Mouse (Mus musculus) liver, embryonic 11.5 days (tissue): ENCODE results near the gene Rgp1. TPM values are rescaled to one million over a fixed set of nuclear protein-coding genes. Genes with fewer than 3 reads are reported as not detected.
A peak's percentile ranks its signal among the peaks of the same experiment; 100 is the strongest.

Experiments used
- ATAC-seq: fragments of 200-750 bp; cut with Nextera tagmentation; replicated peaks from 2 replicates; pipeline ENCODE4 v1.8.0; 2017; ENCODE audit warnings: moderate number of reproducible peaks, mild to moderate bottlenecking, moderate TSS enrichment, moderate library complexity; ENCODE audit not compliant: low FRiP score
- DNase-seq: peaks from one replicate; pipeline ENCODE4 v3.0.0-alpha.2; 2017; ENCODE audit warnings: low spot score
- H3K27ac ChIP-seq: fragments of 300-500 bp; sonication (generic); 2 replicates; pipeline ENCODE4 v1.5.1; 2014; ENCODE audit warnings: mild to moderate bottlenecking, low read depth, low read length, control low read depth
- H3K27me3 ChIP-seq: fragments of 300-500 bp; sonication (generic); replicated peaks from 2 replicates; pipeline ENCODE4 v1.6.1; 2014; ENCODE audit warnings: low read length, mixed read lengths; ENCODE audit not compliant: control insufficient read depth, insufficient read depth
- H3K36me3 ChIP-seq: fragments of 300-500 bp; sonication (generic); 2 replicates; pipeline ENCODE4 v1.6.1; 2014; ENCODE audit warnings: mild to moderate bottlenecking, low read length, moderate library complexity, mixed read lengths; ENCODE audit not compliant: control insufficient read depth, insufficient read depth
- H3K4me1 ChIP-seq: fragments of 300-500 bp; sonication (generic); replicated peaks from 2 replicates; pipeline ENCODE4 v1.6.1; 2014; ENCODE audit warnings: low read length, mixed read lengths; ENCODE audit not compliant: control insufficient read depth, insufficient read depth
- H3K4me2 ChIP-seq: fragments of 300-500 bp; sonication (generic); 2 replicates; pipeline ENCODE4 v1.6.1; 2014; ENCODE audit warnings: mild to moderate bottlenecking, control low read depth, moderate library complexity
- H3K4me3 ChIP-seq: fragments of 300-500 bp; sonication (generic); 2 replicates; pipeline ENCODE4 v1.5.1; 2014; ENCODE audit warnings: low read depth, low read length, control low read depth
- H3K9ac ChIP-seq: fragments of 300-500 bp; sonication (generic); 2 replicates; pipeline ENCODE4 v1.6.1; 2014; ENCODE audit warnings: low read depth, low read length, control low read depth
- H3K9me3 ChIP-seq: fragments of 300-500 bp; sonication (generic); 2 replicates; pipeline ENCODE4 v1.6.1; 2016; ENCODE audit warnings: low read length, inconsistent platforms, mixed read lengths; ENCODE audit not compliant: control insufficient read depth
- WGBS: fragments of 180-500 bp; shearing (Covaris S2); extraction: QIAGEN DNeasy Blood & Tissue Kit; methylation state at CpG from one replicate; pipeline ENCODE4 v1.1.7; 2014; 5-methylcytosine and 5-hydroxymethylcytosine counted together
- polyA plus RNA-seq: library from polyadenylated mRNA; unstranded; fragments of >200 nt; fragmentation: Nextera tagmentation; extraction: Ambion mirVana; gene quantifications from 2 replicates; pipeline ENCODE4 v1.2.1, GENCODE M21; 2014

Rgp1 gene
- polyA plus RNA-seq, 1 experiment from 2014 or later, result 22.9 TPM

DNA sequence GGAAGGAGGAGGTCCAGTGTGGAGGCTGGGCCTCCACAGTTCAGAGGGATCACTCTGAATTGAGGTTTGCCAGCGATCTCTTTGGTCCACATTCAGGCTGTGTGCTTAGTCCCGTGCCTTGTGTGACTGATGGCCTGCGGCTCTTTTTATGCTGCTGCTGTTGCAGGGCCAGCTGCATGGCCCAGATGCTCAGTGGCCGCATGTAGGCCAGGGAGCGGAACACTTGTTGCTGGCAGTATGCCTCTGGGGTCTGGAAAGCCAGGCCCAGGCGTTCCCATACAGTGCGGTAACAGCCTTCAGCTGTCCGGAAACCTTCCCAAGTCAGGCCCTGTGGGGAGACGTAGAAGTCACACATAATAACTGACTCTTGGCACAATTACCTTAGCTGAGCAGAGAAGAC, 11.4 kb upstream of the Rgp1 start:
- Histone ChIP-seq H3K4me1 (peaks cover 10% of the 10 kb centered on the region), H3K4me2 (no peak overlapping the region), H3K4me3 (no peak overlapping the region), H3K9me3 (no peaks in the 10 kb centered on the region), H3K9ac (no peak overlapping the region), H3K36me3 (peaks cover 53% of the 10 kb centered on the region), H3K27ac (no peak overlapping the region), H3K27me3 (no peaks in the 10 kb centered on the region)
- WGBS, result 93% methylated on average over 9 of the region's 9 CpGs
- DNase-seq (no peak), ATAC-seq (no peak)

GRCm38 (mm10) chr4:43571395-43572045, 7.0 kb upstream of the Rgp1 start:
- no peak for ATAC-seq
- H3K36me3 ChIP-seq, result peaks cover 43% of the 10 kb centered on the region
- H3K27ac ChIP-seq, result no peak overlapping the region
- no peak overlapping the region for H3K4me2 ChIP-seq
- H3K4me1 ChIP-seq, result peaks cover 2% of the 10 kb centered on the region
- no peak for DNase-seq
- no peaks in the 10 kb centered on the region for H3K27me3 ChIP-seq
- WGBS, result 78% methylated on average over 6 of the region's 6 CpGs
- no peak overlapping the region for H3K9ac ChIP-seq
- H3K4me3 ChIP-seq, result no peak overlapping the region
- no peaks in the 10 kb centered on the region for H3K9me3 ChIP-seq

GRCm38 (mm10) chr4:43573561-43573960, 5.0 kb upstream of the Rgp1 start:
- Histone ChIP-seq H3K9me3 (no peaks in the 10 kb centered on the region), H3K4me3 (no peak overlapping the region), H3K4me2 (no peak overlapping the region), H3K9ac (no peak overlapping the region), H3K27me3 (no peaks in the 10 kb centered on the region), H3K36me3 (peaks cover 23% of the 10 kb centered on the region), H3K4me1 (peaks cover 14% of the 10 kb centered on the region), H3K27ac (no peak overlapping the region)
- WGBS, result 88% methylated on average over 4 of the region's 4 CpGs
- no peak for ATAC-seq
- no peak for DNase-seq

GRCm38 (mm10) chr4:43575356-43575755, 3.2 kb upstream of the Rgp1 start:
- peaks cover 7% of the 10 kb centered on the region for H3K36me3 ChIP-seq
- no peak overlapping the region for H3K4me3 ChIP-seq
- ATAC-seq (no peak), DNase-seq (no peak)
- no peaks in the 10 kb centered on the region for H3K27me3 ChIP-seq
- H3K9ac ChIP-seq, result no peak overlapping the region
- H3K4me2 ChIP-seq, result no peak overlapping the region
- WGBS, result 75% methylated on average over 2 of the region's 2 CpGs
- H3K9me3 ChIP-seq, result no peaks in the 10 kb centered on the region
- H3K4me1 ChIP-seq, result peaks cover 23% of the 10 kb centered on the region
- no peak overlapping the region for H3K27ac ChIP-seq

DNA sequence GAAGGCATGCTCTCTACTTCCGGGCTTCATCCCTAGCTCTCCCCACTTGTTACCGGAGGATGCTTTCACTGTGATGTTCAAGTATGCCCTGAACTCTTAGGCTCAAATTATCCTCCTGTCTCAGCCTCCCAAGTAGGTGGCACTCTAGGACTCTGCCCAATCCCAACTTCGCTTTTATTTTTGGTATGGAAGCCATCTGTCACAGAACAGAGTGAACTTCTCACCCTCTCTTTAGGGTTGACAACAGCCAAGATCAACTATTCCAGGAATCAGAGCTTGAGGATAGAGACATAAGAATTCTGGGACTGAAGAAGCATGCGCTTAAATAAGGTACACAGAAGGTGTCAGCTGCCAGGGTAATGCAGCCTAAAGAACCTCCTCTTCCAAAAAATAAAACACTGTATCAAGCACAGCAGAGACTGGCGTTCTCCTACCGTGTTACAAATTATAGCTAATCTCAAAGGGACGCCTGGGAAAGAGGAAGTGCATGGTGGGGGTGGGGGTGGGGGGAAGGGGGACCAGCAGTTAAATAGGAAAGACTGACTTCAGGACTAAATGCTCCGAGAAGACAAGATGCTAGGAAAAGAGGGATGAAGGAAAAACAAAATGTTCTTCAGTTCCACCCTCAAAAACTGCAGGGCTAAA, 1.2 kb upstream of the Rgp1 start:
- ATAC-seq (no peak), DNase-seq (no peak)
- WGBS, result 36% methylated on average over 8 of the region's 8 CpGs
- Histone ChIP-seq H3K9ac (peak overlapping the region; percentile 84), H3K4me3 (peak overlapping the region; percentile 77), H3K27me3 (no peaks in the 10 kb centered on the region), H3K4me1 (peaks cover 23% of the 10 kb centered on the region), H3K9me3 (no peaks in the 10 kb centered on the region), H3K4me2 (peak overlapping the region; percentile 99), H3K36me3 (peaks cover 13% of the 10 kb centered on the region), H3K27ac (no peak overlapping the region)

DNA sequence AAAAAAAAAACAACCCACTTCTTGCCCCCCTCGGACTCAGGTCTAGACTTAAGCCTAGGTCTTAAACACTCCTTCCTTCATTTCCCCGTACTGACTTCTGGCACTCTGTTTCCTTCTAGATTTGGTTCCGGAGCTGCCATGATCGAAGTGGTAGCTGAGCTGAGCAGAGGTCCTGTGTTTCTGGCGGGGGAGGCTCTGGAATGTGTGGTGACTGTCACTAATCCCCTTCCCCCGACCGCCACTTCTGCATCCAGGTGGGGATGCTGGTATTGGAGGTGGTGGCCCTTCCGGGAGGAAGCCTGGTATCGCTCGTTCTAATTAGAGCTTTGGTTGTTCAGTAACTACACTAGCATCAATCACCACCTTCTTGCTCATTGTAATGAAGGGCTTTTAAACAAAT, 741 bp downstream of the Rgp1 start:
- Histone ChIP-seq H3K9ac (peak overlapping the region; percentile 84), H3K27ac (peak overlapping the region; percentile 78), H3K27me3 (no peaks in the 10 kb centered on the region), H3K4me3 (peak overlapping the region; percentile 77), H3K9me3 (no peaks in the 10 kb centered on the region), H3K36me3 (peaks cover 17% of the 10 kb centered on the region), H3K4me1 (peaks cover 23% of the 10 kb centered on the region), H3K4me2 (peak overlapping the region; percentile 99)
- 5% methylated on average over 10 of the region's 10 CpGs for WGBS
- ATAC-seq (no peak), DNase-seq (no peak)

- H3K4me2 ChIP-seq, result peak overlapping the region; percentile 99
- no peak overlapping the region for H3K27ac ChIP-seq
- peaks cover 23% of the 10 kb centered on the region for H3K4me1 ChIP-seq
- H3K36me3 ChIP-seq, result peaks cover 18% of the 10 kb centered on the region
- H3K9ac ChIP-seq, result peak overlapping the region; percentile 84
- no peaks in the 10 kb centered on the region for H3K27me3 ChIP-seq
- no peaks in the 10 kb centered on the region for H3K9me3 ChIP-seq
- WGBS, result 72% methylated on average over 6 of the region's 6 CpGs
- no peak for DNase-seq
- ATAC-seq, result no peak
- H3K4me3 ChIP-seq, result peak overlapping the region; percentile 77
Measured at GRCm38 (mm10) chr4:43579731-43580130, 1.2 kb downstream of the Rgp1 start.

DNA sequence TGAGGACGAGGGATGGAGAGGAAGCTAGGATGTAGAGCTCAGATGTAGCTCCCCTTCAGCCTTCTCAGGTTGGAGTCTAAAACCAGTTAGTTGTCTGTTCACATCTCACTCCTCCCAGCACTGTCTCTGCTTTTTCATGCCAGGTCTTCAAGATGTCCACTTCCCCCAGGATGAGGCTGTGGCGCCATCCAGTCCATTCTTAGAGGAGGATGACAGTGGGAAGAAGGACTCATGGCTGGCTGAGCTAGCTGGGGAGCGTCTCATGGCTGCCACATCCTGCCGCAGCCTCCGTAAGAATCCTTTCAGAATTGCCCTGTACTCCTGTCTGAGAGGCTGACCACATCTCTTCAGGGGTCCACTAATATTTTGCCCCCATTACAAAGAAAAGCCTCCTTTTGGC, 2.2 kb downstream of the Rgp1 start:
- no peak overlapping the region for H3K4me3 ChIP-seq
- WGBS, result 94% methylated on average over 5 of the region's 5 CpGs
- ATAC-seq, result no peak
- no peaks in the 10 kb centered on the region for H3K27me3 ChIP-seq
- H3K27ac ChIP-seq, result no peak overlapping the region
- DNase-seq, result no peak
- H3K9ac ChIP-seq, result no peak overlapping the region
- H3K9me3 ChIP-seq, result no peaks in the 10 kb centered on the region
- peaks cover 25% of the 10 kb centered on the region for H3K4me1 ChIP-seq
- H3K36me3 ChIP-seq, result peaks cover 18% of the 10 kb centered on the region
- no peak overlapping the region for H3K4me2 ChIP-seq

GRCm38 (mm10) chr4:43581381-43581780, 2.9 kb downstream of the Rgp1 start:
- no peaks in the 10 kb centered on the region for H3K9me3 ChIP-seq
- H3K4me1 ChIP-seq, result peaks cover 26% of the 10 kb centered on the region
- H3K27ac ChIP-seq, result no peak overlapping the region
- ATAC-seq (no peak), DNase-seq (no peak)
- H3K4me2 ChIP-seq, result no peak overlapping the region
- peaks cover 18% of the 10 kb centered on the region for H3K36me3 ChIP-seq
- H3K4me3 ChIP-seq, result no peak overlapping the region
- WGBS, result 96% methylated on average over 12 of the region's 12 CpGs
- no peaks in the 10 kb centered on the region for H3K27me3 ChIP-seq
- H3K9ac ChIP-seq, result no peak overlapping the region
